ENCODE assay signal across 1 mouse cellular context in the genomic region with DNA sequence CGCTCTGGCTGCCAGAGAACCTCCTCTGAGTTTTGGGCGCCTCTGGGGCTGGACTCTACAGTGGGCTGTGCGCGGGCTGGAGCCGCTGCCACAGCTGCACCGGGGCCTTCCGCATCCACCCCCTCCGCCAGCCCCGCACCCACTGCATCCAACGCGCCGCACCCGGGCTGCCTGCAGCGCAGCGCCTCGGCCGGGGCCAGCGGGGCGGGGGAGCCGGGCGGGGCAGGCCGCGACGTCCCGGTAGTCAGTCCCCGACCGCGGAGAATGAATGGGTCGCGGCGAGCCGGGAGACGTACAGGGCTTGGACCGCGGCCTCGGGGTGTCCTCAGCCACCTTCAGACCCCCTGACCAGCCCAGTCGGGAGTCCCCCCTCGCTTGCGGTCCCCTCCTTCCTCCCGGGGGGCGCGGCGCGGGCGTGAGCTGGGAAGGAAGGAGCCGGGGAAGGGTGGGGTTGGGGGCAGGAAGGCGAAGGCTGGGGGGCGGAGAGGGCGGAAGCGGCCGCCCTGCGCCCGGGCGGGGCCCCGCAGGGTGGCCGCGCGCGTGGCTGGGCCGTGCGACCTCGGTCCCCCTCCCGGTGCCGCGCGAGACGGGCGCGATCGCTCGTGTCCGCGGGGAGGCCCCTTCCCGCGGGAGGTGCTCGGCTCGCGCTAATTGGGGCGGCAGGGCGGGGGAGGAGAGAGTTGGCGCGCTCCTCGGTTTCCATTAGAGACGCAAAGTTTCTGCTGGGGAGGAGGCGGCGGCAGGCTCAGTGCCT.
TF ChIP-seq lines count a peak whose summit lies in the region.

No protein-coding gene starts in this region.

TF ChIP-seq in C2C12, 6 proteins besides CTCF, POLR2A, EP300 and RAD21:
- TF ChIP-seq MYOD1 (IDR thresholded peaks at IDR 0.05; ENCODE audit: control insufficient read depth, insufficient read length, low read depth) (no peak), MYOG (IDR thresholded peaks at IDR 0.05; ENCODE audit: control insufficient read depth, extremely low read depth, insufficient read length) (no peak), FOSL1 (IDR thresholded peaks at IDR 0.05; ENCODE audit: insufficient read depth, low read length, poor library complexity, severe bottlenecking) (no peak), CEBPB (IDR thresholded peaks at IDR 0.05; ENCODE audit: low read depth) (no peak), MAX (IDR thresholded peaks at IDR 0.05) (no peak), USF1 (IDR thresholded peaks at IDR 0.05; ENCODE audit: low read depth) (no peak)
